Mouse (Mus musculus) small intestine, adult 10 weeks (tissue): ENCODE measurements around the gene Lrp6. TPM values are rescaled to one million over a fixed set of nuclear protein-coding genes. Genes with fewer than 3 reads are reported as not detected.

ENCODE experiments used
- polyA plus RNA-seq: library from polyadenylated mRNA; stranded (reverse); fragments of 350-450 nt; fragmentation: Illumina TruSeq; extraction: RNeasy Lipid Tissue Mini Kit (QIAGEN cat#74804); gene quantifications from one replicate; pipeline ENCODE4 v1.2.3, GENCODE M21; 2014; ENCODE audit warnings: low replicate concordance

Gene Lrp6
- polyA plus RNA-seq, result 84.1 TPM

GRCm38 (mm10) chr6:134566818-134567485, at the start of gene Lrp6:
Gene Lrp6, minus strand, starts transcription at chr6:134566965.

Other genes starting within 250 kb of the Lrp6 start
- 32.6 TPM for gene Bcl2l14, start 170.6 kb downstream of the Lrp6 start, polyA plus RNA-seq
- 8.4 TPM for gene Mansc1, start 65.5 kb upstream of the Lrp6 start, polyA plus RNA-seq
- 2.2 TPM for gene Borcs5, start 72.5 kb upstream of the Lrp6 start, polyA plus RNA-seq
- gene Dusp16, start 225.7 kb upstream of the Lrp6 start, polyA plus RNA-seq, result 107 TPM